Mouse (Mus musculus): ENCODE results near the gene Bpifa6.

Gene Bpifa6

GRCm38 (mm10) chr2:154038932-154039331, 64.2 kb downstream of the Bpifa6 start:
- DNase-seq (ENCODE audit: low read depth), result peak; percentile 27

- peak; percentile 24 for DNase-seq (ENCODE audit: low read depth)
Observed at GRCm38 (mm10) chr2:154044743-154045142, 70.0 kb downstream of the Bpifa6 start.

Measured in 416B (cell line).